Mouse (Mus musculus): ENCODE measurements around the gene Crabp2.

Crabp2 gene

GRCm38 (mm10) chr3:87958476-87958875, 10.0 kb downstream of the Crabp2 start:
- DNase-seq (ENCODE audit: low spot score), result peak; percentile 63

GRCm38 (mm10) chr3:87958967-87959366, 10.5 kb downstream of the Crabp2 start:
- DNase-seq (ENCODE audit: low spot score), result no peak

- peak; percentile 22 for DNase-seq (ENCODE audit: low spot score)
Measured at GRCm38 (mm10) chr3:87959371-87959770, 10.9 kb downstream of the Crabp2 start.

GRCm38 (mm10) chr3:87960191-87960585, 11.7 kb downstream of the Crabp2 start:
- no peak for DNase-seq (ENCODE audit: low spot score)

- peak; percentile 91 for DNase-seq (ENCODE audit: low spot score)
Measured at GRCm38 (mm10) chr3:87960586-87961191, 12.2 kb downstream of the Crabp2 start.

GRCm38 (mm10) chr3:87970184-87970938, 21.9 kb downstream of the Crabp2 start:
- DNase-seq (ENCODE audit: low spot score), result peak; percentile 55

GRCm38 (mm10) chr3:87970939-87971488, 22.5 kb downstream of the Crabp2 start, which contains the start of gene Nes:
Gene Nes, plus strand, starts transcription at chr3:87971078.
- peak; percentile 48 for DNase-seq (ENCODE audit: low spot score)

- DNase-seq (ENCODE audit: low spot score), result no peak
Measured at GRCm38 (mm10) chr3:87971489-87972202, 23.2 kb downstream of the Crabp2 start.

GRCm38 (mm10) chr3:87972203-87972664, 23.8 kb downstream of the Crabp2 start:
- DNase-seq (ENCODE audit: low spot score), result no peak

GRCm38 (mm10) chr3:87972776-87973175, 24.3 kb downstream of the Crabp2 start:
- no peak for DNase-seq (ENCODE audit: low spot score)

GRCm38 (mm10) chr3:87973593-87974380, 25.3 kb downstream of the Crabp2 start:
- no peak for DNase-seq (ENCODE audit: low spot score)

- DNase-seq (ENCODE audit: low spot score), result no peak
Measured at GRCm38 (mm10) chr3:87974381-87974987, 26.0 kb downstream of the Crabp2 start.

GRCm38 (mm10) chr3:87979493-87979892, 31.0 kb downstream of the Crabp2 start:
- DNase-seq (ENCODE audit: low spot score), result no peak

- no peak for DNase-seq (ENCODE audit: low spot score)
Measured at GRCm38 (mm10) chr3:87980085-87980484, 31.6 kb downstream of the Crabp2 start.

GRCm38 (mm10) chr3:87980728-87981127, 32.3 kb downstream of the Crabp2 start:
- DNase-seq (ENCODE audit: low spot score), result no peak

- DNase-seq (ENCODE audit: low spot score), result no peak
Measured at GRCm38 (mm10) chr3:87981214-87981760, 32.8 kb downstream of the Crabp2 start.

GRCm38 (mm10) chr3:87981894-87982835, 33.7 kb downstream of the Crabp2 start:
- peak; percentile 33 for DNase-seq (ENCODE audit: low spot score)

GRCm38 (mm10) chr3:87982836-87983601, 34.6 kb downstream of the Crabp2 start:
- peak; percentile 39 for DNase-seq (ENCODE audit: low spot score)

GRCm38 (mm10) chr3:87983627-87984026, 35.2 kb downstream of the Crabp2 start:
- no peak for DNase-seq (ENCODE audit: low spot score)

Data from urinary bladder, postnatal 14 days (tissue).